Mouse (Mus musculus) liver, adult 2 months (tissue): ENCODE data around the gene Tnfsf14.

Experiments used
- CTCF ChIP-seq: fragments of 200-500 bp; IDR thresholded peaks from 2 replicates; pipeline ENCODE4 v1.5.1; 2011; ENCODE audit warnings: low read depth, low read length, control low read depth
- POLR2A ChIP-seq: fragments of 200-500 bp; IDR thresholded peaks from 2 replicates; pipeline ENCODE4 v1.6.1; 2011; ENCODE audit warnings: low read length, control low read depth; ENCODE audit not compliant: insufficient read depth; ENCODE audit errors: extremely low read depth

- no peak for TF ChIP-seq POLR2A
- peak; percentile 97 for TF ChIP-seq CTCF
Measured at GRCm38 (mm10) chr17:57166800-57167791, 26.9 kb downstream of the Tnfsf14 start.
